Mouse (Mus musculus) embryo, embryonic 10 days (tissue): ENCODE results near the gene Cdc73.
"Not testable (repeated sequence)": the region's sequence is repeated elsewhere in the genome, so short reads cannot be mapped to it uniquely, and the experiment has no call there.

ENCODE experiments used
- DNase-seq: peaks from one replicate; pipeline ENCODE4 v3.0.0-alpha.2; 2015; ENCODE audit warnings: low spot score

The Cdc73 gene

GRCm38 (mm10) chr1:143702741-143703262 lies at the start of gene Cdc73:
Gene Cdc73, minus strand, starts transcription at chr1:143702893.
- DNase-seq = peak; percentile 85

- no peak for DNase-seq
These were observed 43.2 kb upstream of the Cdc73 start for GRCm38 (mm10) chr1:143745871-143746270.

GRCm38 (mm10) chr1:143742186-143742585 lies 39.5 kb upstream of the Cdc73 start:
- no peak for DNase-seq

- no peak for DNase-seq
These were observed 38.6 kb upstream of the Cdc73 start for GRCm38 (mm10) chr1:143741331-143741730.

GRCm38 (mm10) chr1:143740581-143740980 lies 37.9 kb upstream of the Cdc73 start:
- no peak for DNase-seq

- DNase-seq = peak; percentile 81
These were observed 37.0 kb upstream of the Cdc73 start for GRCm38 (mm10) chr1:143739361-143740350.

- DNase-seq = peak; percentile 12
These were observed 36.1 kb upstream of the Cdc73 start for GRCm38 (mm10) chr1:143738811-143739210.

GRCm38 (mm10) chr1:143733914-143734410 lies 31.3 kb upstream of the Cdc73 start:
- DNase-seq = no peak

- DNase-seq = no peak
These were observed 29.0 kb upstream of the Cdc73 start for GRCm38 (mm10) chr1:143731691-143732090.

GRCm38 (mm10) chr1:143730899-143731298 lies 28.2 kb upstream of the Cdc73 start:
- peak; percentile 41 for DNase-seq

- no peak for DNase-seq
These were observed 25.2 kb upstream of the Cdc73 start for GRCm38 (mm10) chr1:143727701-143728445.

- no peak for DNase-seq
These were observed 21.9 kb upstream of the Cdc73 start for GRCm38 (mm10) chr1:143724456-143725064.

- DNase-seq = not testable (repeated sequence)
These were observed 13.3 kb upstream of the Cdc73 start, which contains the start of gene Glrx2 for GRCm38 (mm10) chr1:143716038-143716437. Gene Glrx2, plus strand, starts transcription at chr1:143716338.

- no peak for DNase-seq
These were observed 7.9 kb upstream of the Cdc73 start for GRCm38 (mm10) chr1:143710627-143710976.

GRCm38 (mm10) chr1:143709966-143710626 lies 7.4 kb upstream of the Cdc73 start:
- no peak for DNase-seq

- DNase-seq = no peak
These were observed 5.7 kb upstream of the Cdc73 start for GRCm38 (mm10) chr1:143708361-143708760.

GRCm38 (mm10) chr1:143707006-143707405 lies 4.3 kb upstream of the Cdc73 start:
- DNase-seq = no peak

- DNase-seq = peak; percentile 33
These were observed 452 bp downstream of the Cdc73 start for GRCm38 (mm10) chr1:143702141-143702740.

GRCm38 (mm10) chr1:143701736-143702135 lies 957 bp downstream of the Cdc73 start:
- DNase-seq = no peak

- DNase-seq = no peak
These were observed 17.8 kb downstream of the Cdc73 start for GRCm38 (mm10) chr1:143684849-143685248.

GRCm38 (mm10) chr1:143681108-143681507 lies 21.6 kb downstream of the Cdc73 start:
- DNase-seq = no peak
